Mouse (Mus musculus) telencephalon, adult 2 months (tissue): ENCODE measurements at regions not wholly inside any gene's neighbourhood (a gene's known extent, or its start where the extent isn't known, plus 50 kb on each side); places are given as distances from the start of the nearest gene placed in this dataset.
"Not testable (repeated sequence)": the region's sequence is repeated elsewhere in the genome, so short reads cannot be mapped to it uniquely, and the experiment has no call there.

Experiments
- DNase-seq: peaks from one replicate; pipeline ENCODE4 v3.0.0-alpha.2; 2011; ENCODE audit warnings: low read depth, low spot score

DNA sequence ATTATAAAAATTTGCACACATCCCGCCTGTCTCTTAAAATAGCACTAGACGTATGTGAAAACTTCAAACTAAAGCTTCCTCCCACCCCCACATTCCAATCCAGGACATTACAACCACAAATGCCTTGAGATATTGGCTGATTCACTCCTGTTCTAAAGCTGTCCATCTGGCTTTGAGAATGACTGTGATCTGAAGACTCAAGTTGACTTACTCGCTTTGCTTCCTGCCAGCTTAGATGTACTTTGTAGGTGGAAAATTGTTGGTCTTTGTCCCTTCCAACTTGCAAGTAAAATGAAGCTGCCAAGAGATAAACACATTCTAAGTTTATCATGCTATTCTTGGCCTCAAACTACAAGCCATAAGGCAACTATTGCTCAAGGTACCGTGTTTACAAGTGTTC, 779.7 kb downstream of the Cetn3 start:
- DNase-seq: peak; percentile 74

GRCm38 (mm10) chr13:82570925-82571324, 788.0 kb downstream of the Cetn3 start:
- no peak for DNase-seq

- DNase-seq: no peak
Measured at GRCm38 (mm10) chr13:82577937-82578336, 795.1 kb downstream of the Cetn3 start.

DNA sequence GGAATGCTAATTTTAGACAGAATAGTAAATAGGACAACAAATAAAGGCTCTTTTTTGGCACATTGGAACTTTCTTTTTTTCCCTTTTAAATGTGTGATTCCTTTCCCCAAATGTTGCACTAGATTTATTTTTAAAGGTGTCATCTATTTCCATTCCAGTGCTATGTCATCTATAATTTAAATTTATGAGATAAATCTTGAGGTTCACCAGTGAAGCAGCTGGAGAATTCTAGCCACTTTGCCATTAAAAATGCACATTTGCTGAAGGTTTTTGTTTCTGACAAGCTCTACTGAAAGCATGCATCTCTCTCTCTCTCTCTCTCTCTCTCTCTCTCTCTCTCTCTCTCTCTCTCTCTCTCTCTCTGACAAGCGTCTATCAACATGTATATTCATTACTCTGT, 803.5 kb downstream of the Cetn3 start:
- peak; percentile 45 for DNase-seq

DNA sequence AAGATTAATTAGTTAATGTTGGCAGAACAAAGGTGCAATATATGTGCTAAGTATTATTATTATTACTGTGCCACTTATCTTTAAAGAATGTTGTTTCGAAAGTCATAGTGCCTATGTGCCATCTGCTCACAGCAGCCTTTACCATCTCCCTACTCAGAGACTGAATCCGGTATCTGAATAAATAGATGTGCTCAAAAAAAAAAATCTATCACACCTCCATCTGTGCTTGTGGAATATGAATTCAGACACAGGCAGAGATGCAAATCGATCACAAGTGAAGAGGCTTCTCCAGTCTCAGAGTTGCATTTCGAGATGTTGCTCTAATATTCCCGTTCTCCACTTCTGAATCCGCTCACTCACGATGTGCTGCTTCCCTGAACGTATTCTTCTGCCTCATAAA, 811.0 kb downstream of the Cetn3 start:
- DNase-seq: peak; percentile 72

DNA sequence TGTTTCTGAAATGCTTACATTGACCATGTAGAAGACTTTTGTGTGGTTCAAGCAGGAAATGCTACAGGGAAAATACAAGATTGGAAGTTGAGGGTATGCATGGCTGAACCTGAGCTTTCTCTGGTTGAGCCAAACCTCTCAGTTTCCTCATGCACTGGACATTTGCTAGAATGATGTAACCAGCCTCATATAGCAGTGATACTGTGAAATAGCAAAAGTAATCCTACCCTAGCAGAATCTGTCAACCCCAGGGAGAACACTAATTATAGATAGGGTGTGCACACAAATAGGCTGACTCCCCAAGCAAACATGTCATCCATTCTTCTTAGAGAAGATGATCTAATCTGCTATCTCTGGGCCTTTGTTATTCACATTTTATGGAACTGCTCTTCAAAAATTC, 812.7 kb downstream of the Cetn3 start:
- no peak for DNase-seq

- not testable (repeated sequence) for DNase-seq
Measured at GRCm38 (mm10) chr13:82605868-82606267, 823.0 kb downstream of the Cetn3 start.

DNA sequence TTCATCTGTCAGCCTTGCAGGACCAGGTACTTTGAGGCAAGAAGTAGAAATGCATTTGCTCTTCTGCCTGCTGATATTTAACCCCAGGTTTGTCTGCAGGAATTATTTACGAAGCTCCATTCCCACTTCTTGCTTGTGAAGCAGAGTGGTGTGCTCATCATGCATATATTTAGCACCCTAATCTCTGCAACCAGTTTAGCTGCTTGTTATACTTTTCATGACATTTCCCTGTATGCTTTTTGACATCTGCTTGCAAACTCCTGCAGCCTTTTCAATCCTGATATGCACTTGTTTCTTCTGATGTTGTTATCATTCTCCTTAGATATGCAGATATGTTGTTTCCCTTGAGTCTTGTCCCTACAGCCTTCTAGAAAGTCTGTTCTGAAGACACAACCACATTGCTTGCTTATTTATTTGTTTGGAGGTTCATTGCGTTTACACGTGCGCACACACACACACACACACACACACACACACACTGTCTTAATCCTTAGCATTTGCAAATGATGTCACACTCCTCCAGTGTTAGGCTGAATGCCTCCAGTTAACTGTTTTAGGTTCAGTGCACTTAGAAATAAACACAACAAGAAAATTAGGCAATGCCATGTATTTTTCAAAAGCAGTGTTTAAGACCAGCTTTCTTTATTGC, 836.3 kb downstream of the Cetn3 start:
- DNase-seq: no peak

DNA sequence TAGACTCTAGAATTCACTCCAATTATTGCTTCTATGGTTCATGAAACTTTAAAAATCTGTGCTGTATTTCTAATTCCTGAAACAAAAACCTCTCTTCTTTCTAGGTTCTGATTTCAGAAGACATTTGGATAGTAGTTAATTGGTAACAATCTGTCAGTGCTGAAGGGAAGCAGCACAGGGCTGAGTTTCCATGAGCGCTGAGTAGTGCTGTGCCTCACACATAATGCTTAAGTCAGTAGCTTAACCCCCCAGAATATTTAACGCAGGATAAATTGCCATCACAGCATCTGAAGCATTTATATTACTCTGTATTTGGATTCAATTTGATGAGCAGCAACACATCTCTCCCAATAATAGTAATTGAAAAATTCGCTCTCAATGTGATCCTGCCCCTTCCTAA, 837.2 kb downstream of the Cetn3 start:
- no peak for DNase-seq

DNA sequence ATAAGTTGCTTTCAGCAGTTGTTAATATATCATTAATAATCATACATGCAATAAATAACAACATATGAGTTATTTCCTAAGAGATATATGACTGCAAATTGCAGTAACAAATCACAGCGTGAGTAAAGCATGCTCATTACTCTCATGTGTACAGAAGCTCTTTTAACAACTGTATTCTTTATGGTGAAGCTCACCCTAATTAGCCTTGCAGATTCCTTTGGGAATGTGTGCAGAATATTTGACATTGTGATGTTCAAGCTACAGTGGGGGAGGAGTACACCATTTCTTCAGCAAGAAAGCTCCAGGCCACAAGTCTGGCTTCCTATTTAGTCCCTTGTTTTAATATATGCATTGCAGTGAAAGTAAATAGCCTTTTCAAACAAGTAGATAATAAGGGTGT, 837.9 kb downstream of the Cetn3 start:
- DNase-seq: no peak

DNA sequence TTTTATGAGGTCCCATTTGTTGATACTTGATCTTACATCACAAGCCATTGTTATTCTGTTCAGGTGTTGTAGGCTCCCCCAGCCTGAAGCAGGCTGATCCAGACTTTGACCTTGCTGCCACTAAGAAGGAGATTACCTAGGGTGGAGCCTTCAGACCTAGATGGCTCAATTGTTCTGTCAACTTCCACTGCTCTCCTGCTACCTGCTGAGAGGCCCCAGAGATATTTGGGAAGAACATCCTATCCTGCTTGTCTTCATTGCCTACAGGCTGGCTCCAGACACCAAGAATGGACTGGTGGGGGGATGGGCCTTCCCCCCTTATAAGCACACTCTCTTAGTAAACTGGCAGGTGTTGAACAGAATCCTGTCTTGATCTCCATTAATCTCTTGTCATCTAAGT, 845.9 kb downstream of the Cetn3 start:
- DNase-seq: not testable (repeated sequence)
